Mouse (Mus musculus): Measurements from ENCODE around the gene Nckipsd. TPM values are rescaled to one million over a fixed set of nuclear protein-coding genes. Genes with fewer than 3 reads are reported as not detected.

Nckipsd gene
- total and polyA plus RNA-seq, 3 experiments = 4.1 to 5.6 (median 4.7) TPM

GRCm38 (mm10) chr9:108796351-108796981, 11.7 kb upstream of the Nckipsd start:
- Histone ChIP-seq H3K4me3 (ENCODE audit: low read depth, low read length) (peak overlapping the region; percentile 67; the same call in 1 of the 2 replicates), H3K36me3 (replicated peaks) (peaks cover 66% of the 10 kb centered on the region), H3K4me1 (ENCODE audit: insufficient read depth, low read depth, low read length) (peaks cover 64% of the 10 kb centered on the region), H3K9me3 (replicated peaks) (no peaks in the 10 kb centered on the region), H3K27me3 (ENCODE audit: insufficient read depth, low read length) (no peaks in the 10 kb centered on the region)
- DNase-seq (ENCODE audit: low spot score) (no peak), ATAC-seq (ENCODE audit: extremely low read depth, insufficient number of reproducible peaks, low FRiP score, poor library complexity, severe bottlenecking) (no peak)
- TF ChIP-seq GATA1 (IDR thresholded peaks at IDR 0.05; ENCODE audit: borderline replicate concordance, low read length) (no peak), POLR2AphosphoS5 (IDR thresholded peaks at IDR 0.05; ENCODE audit: insufficient replicate concordance, low read depth, low read length) (no peak), GATA2 (IDR thresholded peaks at IDR 0.05; ENCODE audit: borderline replicate concordance, low read depth, low read length) (no peak), CTCF (IDR thresholded peaks at IDR 0.05; ENCODE audit: low read depth, low read length) (no peak), TAL1 (conservative IDR thresholded peaks at IDR 0.05; ENCODE audit: low read depth, low read length) (no peak)

GRCm38 (mm10) chr9:108797477-108797876, 10.7 kb upstream of the Nckipsd start:
- no peak for ATAC-seq (ENCODE audit: extremely low read depth, insufficient number of reproducible peaks, low FRiP score, poor library complexity, severe bottlenecking)
- H3K27me3 ChIP-seq (ENCODE audit: insufficient read depth, low read length) = no peaks in the 10 kb centered on the region
- peaks cover 56% of the 10 kb centered on the region for H3K4me1 ChIP-seq (ENCODE audit: insufficient read depth, low read depth, low read length)
- no peak for TF ChIP-seq GATA2 (IDR thresholded peaks at IDR 0.05; ENCODE audit: borderline replicate concordance, low read depth, low read length)
- H3K36me3 ChIP-seq (replicated peaks) = peaks cover 73% of the 10 kb centered on the region
- no peak for DNase-seq (ENCODE audit: low spot score)
- no peaks in the 10 kb centered on the region for H3K9me3 ChIP-seq (replicated peaks)
- no peak overlapping the region for H3K4me3 ChIP-seq (ENCODE audit: low read depth, low read length)

GRCm38 (mm10) chr9:108798508-108799075, 9.6 kb upstream of the Nckipsd start:
- H3K36me3 ChIP-seq (replicated peaks) = peaks cover 78% of the 10 kb centered on the region
- H3K9me3 ChIP-seq (replicated peaks) = no peaks in the 10 kb centered on the region
- no peak for TF ChIP-seq TAL1 (conservative IDR thresholded peaks at IDR 0.05; ENCODE audit: low read depth, low read length)
- no peak for TF ChIP-seq GATA2 (IDR thresholded peaks at IDR 0.05; ENCODE audit: borderline replicate concordance, low read depth, low read length)
- no peak for TF ChIP-seq CTCF (IDR thresholded peaks at IDR 0.05; ENCODE audit: low read depth, low read length)
- no peak for TF ChIP-seq GATA1 (IDR thresholded peaks at IDR 0.05; ENCODE audit: borderline replicate concordance, low read length)
- TF ChIP-seq POLR2AphosphoS5 (IDR thresholded peaks at IDR 0.05; ENCODE audit: insufficient replicate concordance, low read depth, low read length) = no peak
- H3K27me3 ChIP-seq (ENCODE audit: insufficient read depth, low read length) = no peaks in the 10 kb centered on the region
- ATAC-seq (ENCODE audit: extremely low read depth, insufficient number of reproducible peaks, low FRiP score, poor library complexity, severe bottlenecking) = no peak
- peaks cover 45% of the 10 kb centered on the region for H3K4me1 ChIP-seq (ENCODE audit: insufficient read depth, low read depth, low read length)
- DNase-seq (ENCODE audit: low spot score) = no peak
- H3K4me3 ChIP-seq (ENCODE audit: low read depth, low read length) = no peak overlapping the region

GRCm38 (mm10) chr9:108799564-108799963, 8.6 kb upstream of the Nckipsd start:
- Histone ChIP-seq H3K4me1 (ENCODE audit: insufficient read depth, low read depth, low read length) (peaks cover 40% of the 10 kb centered on the region), H3K9me3 (replicated peaks) (no peaks in the 10 kb centered on the region), H3K4me3 (ENCODE audit: low read depth, low read length) (no peak overlapping the region), H3K36me3 (replicated peaks) (peaks cover 82% of the 10 kb centered on the region), H3K27me3 (ENCODE audit: insufficient read depth, low read length) (no peaks in the 10 kb centered on the region)
- ATAC-seq (ENCODE audit: extremely low read depth, insufficient number of reproducible peaks, low FRiP score, poor library complexity, severe bottlenecking) (no peak), DNase-seq (ENCODE audit: low spot score) (no peak)
- TF ChIP-seq GATA1 (IDR thresholded peaks at IDR 0.05; ENCODE audit: borderline replicate concordance, low read length) (no peak), TAL1 (conservative IDR thresholded peaks at IDR 0.05; ENCODE audit: low read depth, low read length) (no peak), GATA2 (IDR thresholded peaks at IDR 0.05; ENCODE audit: borderline replicate concordance, low read depth, low read length) (no peak), CTCF (IDR thresholded peaks at IDR 0.05; ENCODE audit: low read depth, low read length) (no peak), POLR2AphosphoS5 (IDR thresholded peaks at IDR 0.05; ENCODE audit: insufficient replicate concordance, low read depth, low read length) (no peak)

GRCm38 (mm10) chr9:108805768-108806167, 2.4 kb upstream of the Nckipsd start:
- H3K27me3 ChIP-seq (ENCODE audit: insufficient read depth, low read length) = no peaks in the 10 kb centered on the region
- DNase-seq (ENCODE audit: low spot score) (no peak), ATAC-seq (ENCODE audit: extremely low read depth, insufficient number of reproducible peaks, low FRiP score, poor library complexity, severe bottlenecking) (no peak)
- peaks cover 49% of the 10 kb centered on the region for H3K4me1 ChIP-seq (ENCODE audit: insufficient read depth, low read depth, low read length)
- no peak for TF ChIP-seq POLR2AphosphoS5 (IDR thresholded peaks at IDR 0.05; ENCODE audit: insufficient replicate concordance, low read depth, low read length)
- TF ChIP-seq CTCF (IDR thresholded peaks at IDR 0.05; ENCODE audit: low read depth, low read length) = no peak
- TF ChIP-seq GATA2 (IDR thresholded peaks at IDR 0.05; ENCODE audit: borderline replicate concordance, low read depth, low read length) = no peak
- TF ChIP-seq TAL1 (conservative IDR thresholded peaks at IDR 0.05; ENCODE audit: low read depth, low read length) = no peak
- no peak for TF ChIP-seq GATA1 (IDR thresholded peaks at IDR 0.05; ENCODE audit: borderline replicate concordance, low read length)
- peaks cover 82% of the 10 kb centered on the region for H3K36me3 ChIP-seq (replicated peaks)
- no peaks in the 10 kb centered on the region for H3K9me3 ChIP-seq (replicated peaks)
- no peak overlapping the region for H3K4me3 ChIP-seq (ENCODE audit: low read depth, low read length)

GRCm38 (mm10) chr9:108806379-108806778, 1.8 kb upstream of the Nckipsd start:
- TF ChIP-seq TAL1 (conservative IDR thresholded peaks at IDR 0.05; ENCODE audit: low read depth, low read length) = no peak
- no peak for TF ChIP-seq GATA2 (IDR thresholded peaks at IDR 0.05; ENCODE audit: borderline replicate concordance, low read depth, low read length)
- TF ChIP-seq GATA1 (IDR thresholded peaks at IDR 0.05; ENCODE audit: borderline replicate concordance, low read length) = no peak
- TF ChIP-seq POLR2AphosphoS5 (IDR thresholded peaks at IDR 0.05; ENCODE audit: insufficient replicate concordance, low read depth, low read length) = no peak
- no peak for TF ChIP-seq CTCF (IDR thresholded peaks at IDR 0.05; ENCODE audit: low read depth, low read length)
- ATAC-seq (ENCODE audit: extremely low read depth, insufficient number of reproducible peaks, low FRiP score, poor library complexity, severe bottlenecking) = no peak
- DNase-seq (ENCODE audit: low spot score) = no peak
- H3K27me3 ChIP-seq (ENCODE audit: insufficient read depth, low read length) = no peaks in the 10 kb centered on the region
- H3K4me3 ChIP-seq (ENCODE audit: low read depth, low read length) = no peak overlapping the region
- H3K4me1 ChIP-seq (ENCODE audit: insufficient read depth, low read depth, low read length) = peaks cover 49% of the 10 kb centered on the region
- no peaks in the 10 kb centered on the region for H3K9me3 ChIP-seq (replicated peaks)
- peaks cover 82% of the 10 kb centered on the region for H3K36me3 ChIP-seq (replicated peaks)

Data from G1E (cell line).